22 mouse cellular contexts compared by ENCODE assay signal in genomic region chr2:136456468-136456867, GRCm38 (mm10). TPM values are rescaled to one million over a fixed set of nuclear protein-coding genes. Genes with fewer than 3 reads are reported as not detected.
DNase-seq lines count a peak whose midpoint lies in the region; ATAC-seq and TF ChIP-seq lines count a peak whose summit lies in the region.
"Had no signal": no experiment of that assay in that cellular context is flagged by ENCODE, and none has a peak within 500 bp of the region (broad histone marks: within the 10 kb centered on the region; RNA-seq: fewer than 3 reads in every experiment).

No protein-coding gene starts in this region.

- no peaks in the 10 kb centered on the region for H3K9me3 ChIP-seq in intestine, embryonic 14.5 days (ENCODE audit: control insufficient read depth, low read length)
- no peaks in the 10 kb centered on the region for H3K9me3 ChIP-seq in intestine, embryonic 15.5 days
- H3K9me3 ChIP-seq in kidney, postnatal 0 days (replicated peaks; ENCODE audit: low read length): no peaks in the 10 kb centered on the region
- no peaks in the 10 kb centered on the region for H3K9me3 ChIP-seq in liver, embryonic 14.5 days (ENCODE audit: control insufficient read depth, low read length)
- H3K9me3 ChIP-seq: hindbrain, embryonic 13.5 days had no signal

- TF ChIP-seq CTCF in kidney, postnatal 0 days (IDR thresholded peaks at IDR 0.05; ENCODE audit: low read depth): no peak
- no peak for TF ChIP-seq CTCF in liver, embryonic 14.5 days (IDR thresholded peaks at IDR 0.05; ENCODE audit: low read depth)

- no peak overlapping the region for H3K4me3 ChIP-seq in intestine, embryonic 14.5 days (ENCODE audit: low read depth, low read length)
- no peak overlapping the region for H3K4me3 ChIP-seq in intestine, embryonic 15.5 days (replicated peaks)
- H3K4me3 ChIP-seq in kidney, postnatal 0 days (replicated peaks; ENCODE audit: low read depth, low read length): no peak overlapping the region
- H3K4me3 ChIP-seq in liver, embryonic 14.5 days (ENCODE audit: insufficient read depth in 1 of 2, low read depth in 2 of 2, low read length in 2 of 2): no peak overlapping the region
- H3K4me3 ChIP-seq: hindbrain, embryonic 13.5 days; layer of hippocampus, adult 2 months had no signal

- WGBS in intestine, embryonic 14.5 days: 27% methylated on average over 2 of the region's 2 CpGs
- WGBS in intestine, embryonic 15.5 days: 31% methylated on average over 2 of the region's 2 CpGs
- 49% methylated on average over 2 of the region's 2 CpGs for WGBS in kidney, postnatal 0 days
- 51% methylated on average over 2 of the region's 2 CpGs for WGBS in liver, embryonic 14.5 days (ENCODE audit: insufficient replicate concordance)

- H3K4me1 ChIP-seq in intestine, embryonic 14.5 days (replicated peaks; ENCODE audit: control insufficient read depth, insufficient read depth, low read length): no peaks in the 10 kb centered on the region
- H3K4me1 ChIP-seq in intestine, embryonic 15.5 days (replicated peaks): no peaks in the 10 kb centered on the region
- H3K4me1 ChIP-seq in kidney, postnatal 0 days (replicated peaks; ENCODE audit: insufficient read depth, low read length): no peaks in the 10 kb centered on the region
- no peaks in the 10 kb centered on the region for H3K4me1 ChIP-seq in liver, embryonic 14.5 days (replicated peaks; ENCODE audit: control insufficient read depth in 2 of 2, insufficient read depth in 2 of 2, low read length in 1 of 2)
- H3K4me1 ChIP-seq: hindbrain, embryonic 13.5 days had no signal

- H3K27ac ChIP-seq in intestine, embryonic 14.5 days (ENCODE audit: low read depth): no peak overlapping the region
- no peak overlapping the region for H3K27ac ChIP-seq in intestine, embryonic 15.5 days
- no peak overlapping the region for H3K27ac ChIP-seq in kidney, postnatal 0 days
- no peak overlapping the region for H3K27ac ChIP-seq in liver, embryonic 14.5 days
- H3K27ac ChIP-seq: hindbrain, embryonic 13.5 days; layer of hippocampus, adult 2 months had no signal

- DNase-seq in intestine, embryonic 14.5 days (ENCODE audit: low spot score): no peak
- DNase-seq in kidney, postnatal 0 days (ENCODE audit: low spot score): peak; percentile 29
- DNase-seq in liver, embryonic 14.5 days (ENCODE audit: low read depth in 3 of 3, low spot score in 3 of 3): no peak
- no peak for DNase-seq in left cerebral cortex, postnatal 36 days (ENCODE audit: low spot score in 2 of 2)
- no peak for DNase-seq in right cerebral cortex, postnatal 14 days
- no peak for DNase-seq in urinary bladder, adult 2 months (ENCODE audit: low spot score)
- DNase-seq: adrenal gland, adult 8-10 months; cerebellum, adult 11-12 months; cerebellum, postnatal 14 days; forebrain, postnatal 0 days; lung, adult 2 months; lung, postnatal 14 days; right cerebral cortex, adult 18-20 months had no signal

- intact Hi-C loops in left cerebral cortex, postnatal 36 days (cut with DNase I): no loop called here

- no peak overlapping the region for H3K9ac ChIP-seq in intestine, embryonic 14.5 days (ENCODE audit: low read length)
- H3K9ac ChIP-seq in intestine, embryonic 15.5 days: no peak overlapping the region
- no peak overlapping the region for H3K9ac ChIP-seq in kidney, postnatal 0 days (ENCODE audit: low read depth, low read length)
- H3K9ac ChIP-seq in liver, embryonic 14.5 days (replicated peaks): no peak overlapping the region
- H3K9ac ChIP-seq: forebrain, postnatal 0 days; hindbrain, embryonic 13.5 days had no signal

- no peak overlapping the region for H3K4me2 ChIP-seq in intestine, embryonic 14.5 days (ENCODE audit: low read length)
- no peak overlapping the region for H3K4me2 ChIP-seq in intestine, embryonic 15.5 days (replicated peaks)
- no peak overlapping the region for H3K4me2 ChIP-seq in kidney, postnatal 0 days (ENCODE audit: low read length)
- H3K4me2 ChIP-seq in liver, embryonic 14.5 days (ENCODE audit: low read depth): peak overlapping the region; percentile 18; the same call in 1 of the 2 replicates
- H3K4me2 ChIP-seq: hindbrain, embryonic 13.5 days; midbrain, embryonic 11.5 days had no signal

- no peak for TF ChIP-seq EP300 in liver, embryonic 14.5 days (IDR thresholded peaks at IDR 0.05; ENCODE audit: low read depth)

- no peaks in the 10 kb centered on the region for H3K36me3 ChIP-seq in intestine, embryonic 14.5 days (ENCODE audit: control insufficient read depth, insufficient read depth, low read length)
- H3K36me3 ChIP-seq in intestine, embryonic 15.5 days: no peaks in the 10 kb centered on the region
- no peaks in the 10 kb centered on the region for H3K36me3 ChIP-seq in kidney, postnatal 0 days (ENCODE audit: insufficient read depth, low read length)
- H3K36me3 ChIP-seq in liver, embryonic 14.5 days (replicated peaks; ENCODE audit: control insufficient read depth, insufficient read depth, low read depth): no peaks in the 10 kb centered on the region
- H3K36me3 ChIP-seq: hindbrain, embryonic 13.5 days had no signal

- no peaks in the 10 kb centered on the region for H3K27me3 ChIP-seq in intestine, embryonic 14.5 days (replicated peaks; ENCODE audit: control insufficient read depth, insufficient read depth, low read length)
- no peaks in the 10 kb centered on the region for H3K27me3 ChIP-seq in intestine, embryonic 15.5 days (replicated peaks)
- H3K27me3 ChIP-seq in kidney, postnatal 0 days (ENCODE audit: insufficient read depth, low read length): no peaks in the 10 kb centered on the region
- H3K27me3 ChIP-seq in liver, embryonic 14.5 days (ENCODE audit: control insufficient read depth, insufficient read depth, low read length): no peaks in the 10 kb centered on the region
- H3K27me3 ChIP-seq: hindbrain, embryonic 13.5 days had no signal

- ATAC-seq in intestine, embryonic 14.5 days (replicated peaks; ENCODE audit: low FRiP score, low TSS enrichment, low read depth): peak; percentile 62; the same call in 1 of the 2 replicates
- peak; percentile 97 for ATAC-seq in intestine, embryonic 15.5 days
- peak; percentile 74 for ATAC-seq in kidney, postnatal 0 days (replicated peaks; ENCODE audit: low FRiP score, low read depth)
- ATAC-seq in liver, embryonic 14.5 days (ENCODE audit: insufficient read depth): peak; percentile 41
- no peak for ATAC-seq in activated CD4-positive, CD25-positive, alpha-beta regulatory T cell, adult 4 months
- ATAC-seq: forebrain, postnatal 0 days; inflammation-experienced regulatory T-cells, adult 6 months had no signal

RNA-seq across cellular contexts. Expression of gene Ankef1, which starts 45.2 kb away (rescaled TPM):
- 0.35 and 0.38 TPM in 2 replicates for polyA plus RNA-seq in intestine, embryonic 14.5 days (2014; fragmentation: Nextera tagmentation; extraction: Ambion mirVana)
- polyA plus RNA-seq in intestine, embryonic 15.5 days (2015; fragmentation: Nextera tagmentation; extraction: Ambion mirVana): 0.19 and 0.24 TPM in 2 replicates
- polyA plus RNA-seq in kidney, postnatal 0 days (2015; fragmentation: Nextera tagmentation; extraction: Ambion mirVana): 0.06 and 0.24 TPM in 2 replicates
- polyA plus RNA-seq in liver, embryonic 14.5 days (2012; rRNA removed): not detected in 2 replicates
- polyA plus RNA-seq in liver, embryonic 14.5 days (2014; fragmentation: Nextera tagmentation; extraction: Ambion mirVana): not detected in 2 replicates
- total RNA-seq in left cerebral cortex, postnatal 36 days (2021): 1 to 10 TPM; 1.3 to 1.7 TPM
- 0.97 and 1.8 TPM in 2 replicates for polyA plus RNA-seq in urinary bladder, adult 2 months (2012; rRNA removed)
- not detected for polyA plus RNA-seq in activated CD4-positive, CD25-positive, alpha-beta regulatory T cell, adult 4 months (2017; shearing (Covaris generic))
- total RNA-seq: megakaryocyte progenitor cell, adult 5-6 weeks; MEL had no signal
- polyA plus RNA-seq: C2C12 had no signal
